Comparison of ENCODE assay signal across 18 mouse cellular contexts in genomic region chr6:37735962-37736297, GRCm38 (mm10).
DNase-seq lines count a peak whose midpoint lies in the region; ATAC-seq lines count a peak whose summit lies in the region.
"Had no signal": no experiment of that assay in that cellular context is flagged by ENCODE, and none has a peak within 500 bp of the region (broad histone marks: within the 10 kb centered on the region; RNA-seq: fewer than 3 reads in every experiment).

No protein-coding gene starts in this region.

- H3K4me3 ChIP-seq in kidney, embryonic 14.5 days (ENCODE audit: low read length), result no peak overlapping the region
- H3K4me3 ChIP-seq in heart, embryonic 14.5 days (ENCODE audit: control insufficient read depth in 1 of 2, insufficient read depth in 1 of 2, low read depth in 1 of 2, low read length in 2 of 2), result no peak overlapping the region
- H3K4me3 ChIP-seq in forebrain, embryonic 13.5 days, result no peak overlapping the region
- H3K4me3 ChIP-seq: embryonic facial prominence, embryonic 12.5 days; lung, embryonic 15.5 days had no signal

- H3K27ac ChIP-seq in kidney, embryonic 14.5 days (ENCODE audit: low read depth, low read length), result no peak overlapping the region
- peak overlapping the region; percentile 3 to 53; a peak in 2 of 4 replicates for H3K27ac ChIP-seq in heart, embryonic 14.5 days (replicated peaks in 1 of 2; ENCODE audit: control insufficient read depth in 1 of 2, insufficient read depth in 1 of 2, low read depth in 2 of 2, low read length in 2 of 2)
- H3K27ac ChIP-seq in forebrain, embryonic 13.5 days, result no peak overlapping the region
- H3K27ac ChIP-seq: embryonic facial prominence, embryonic 12.5 days; lung, embryonic 15.5 days had no signal

- 65% methylated on average over 4 of the region's 4 CpGs for WGBS in kidney, embryonic 14.5 days
- 66% methylated on average over 4 of the region's 4 CpGs for WGBS in heart, embryonic 14.5 days
- 68% methylated on average over 4 of the region's 4 CpGs for WGBS in forebrain, embryonic 13.5 days

- H3K9me3 ChIP-seq in kidney, embryonic 14.5 days (ENCODE audit: control insufficient read depth, low read length), result no peaks in the 10 kb centered on the region
- no peaks in the 10 kb centered on the region; the same call in 1 of the 2 replicates for H3K9me3 ChIP-seq in heart, embryonic 14.5 days (ENCODE audit: control insufficient read depth, low read length)
- H3K9me3 ChIP-seq in forebrain, embryonic 13.5 days (replicated peaks), result 0 out of 2 replicates have a peak, but pooled peaks cover 5% of the 10 kb centered on the region
- H3K9me3 ChIP-seq: lung, embryonic 15.5 days had no signal

- no peak overlapping the region for H3K4me2 ChIP-seq in kidney, embryonic 14.5 days (replicated peaks; ENCODE audit: low read depth, low read length)
- no peak overlapping the region for H3K4me2 ChIP-seq in heart, embryonic 14.5 days (ENCODE audit: low read length)
- H3K4me2 ChIP-seq in forebrain, embryonic 13.5 days, result no peak overlapping the region
- H3K4me2 ChIP-seq: embryonic facial prominence, embryonic 12.5 days; lung, embryonic 15.5 days had no signal

- peak; percentile 33 for DNase-seq in adrenal gland, adult 2 months
- no peak for DNase-seq in adrenal gland, adult 8-10 months
- peak; percentile 54 for DNase-seq in kidney, adult 9 months
- DNase-seq in kidney, postnatal 14 days, result peak; percentile 66
- no peak for DNase-seq in embryo, embryonic 11 days
- DNase-seq: adrenal gland, postnatal 25 days; cerebellum, adult 2 months; gastrocnemius, postnatal 10 days; left cerebral cortex, postnatal 4 days; retina, postnatal 1 day; right cerebral cortex, postnatal 4 days had no signal

- no peak overlapping the region for H3K9ac ChIP-seq in kidney, embryonic 14.5 days (ENCODE audit: low read depth, low read length)
- no peak overlapping the region for H3K9ac ChIP-seq in heart, embryonic 14.5 days (ENCODE audit: low read length)
- H3K9ac ChIP-seq in forebrain, embryonic 13.5 days, result no peak overlapping the region
- H3K9ac ChIP-seq: embryonic facial prominence, embryonic 12.5 days; lung, embryonic 15.5 days had no signal

- no peaks in the 10 kb centered on the region for H3K27me3 ChIP-seq in kidney, embryonic 14.5 days (ENCODE audit: control insufficient read depth, insufficient read depth, low read length)
- no peaks in the 10 kb centered on the region for H3K27me3 ChIP-seq in heart, embryonic 14.5 days (ENCODE audit: control insufficient read depth, insufficient read depth, low read length)
- H3K27me3 ChIP-seq in forebrain, embryonic 13.5 days, result no peaks in the 10 kb centered on the region
- H3K27me3 ChIP-seq: embryonic facial prominence, embryonic 12.5 days; lung, embryonic 15.5 days had no signal

- H3K36me3 ChIP-seq in kidney, embryonic 14.5 days (ENCODE audit: control insufficient read depth, insufficient read depth, low read length), result no peaks in the 10 kb centered on the region
- no peaks in the 10 kb centered on the region for H3K36me3 ChIP-seq in heart, embryonic 14.5 days (ENCODE audit: control insufficient read depth, insufficient read depth, low read length)
- H3K36me3 ChIP-seq in forebrain, embryonic 13.5 days (ENCODE audit: poor library complexity, severe bottlenecking), result no peaks in the 10 kb centered on the region
- H3K36me3 ChIP-seq: embryonic facial prominence, embryonic 12.5 days; lung, embryonic 15.5 days had no signal

- ATAC-seq in kidney, embryonic 14.5 days (ENCODE audit: low FRiP score, low TSS enrichment), result no peak
- ATAC-seq in heart, embryonic 14.5 days (ENCODE audit: insufficient number of reproducible peaks, insufficient read depth, low FRiP score, low read depth), result no peak
- ATAC-seq in forebrain, embryonic 13.5 days, result no peak
- ATAC-seq: forebrain, embryonic 16.5 days; midbrain, embryonic 16.5 days had no signal

- peaks cover 4% of the 10 kb centered on the region; the same call in 1 of the 2 replicates for H3K4me1 ChIP-seq in kidney, embryonic 14.5 days (ENCODE audit: control insufficient read depth, insufficient read depth, low read length)
- no peaks in the 10 kb centered on the region; a peak in 1 of 4 replicates for H3K4me1 ChIP-seq in heart, embryonic 14.5 days (ENCODE audit: control insufficient read depth in 2 of 2, insufficient read depth in 2 of 2, low read length in 2 of 2)
- H3K4me1 ChIP-seq in forebrain, embryonic 13.5 days, result no peaks in the 10 kb centered on the region
- H3K4me1 ChIP-seq: embryonic facial prominence, embryonic 12.5 days; lung, embryonic 15.5 days had no signal

Comparison
In these comparisons a context has a peak if more than half of its experiments do, and no peak if none do; other contexts are left out.
1. DNase-seq: peak in adrenal gland, adult 2 months (single experiment), kidney, adult 9 months (single experiment) and kidney, postnatal 14 days (single experiment); none in adrenal gland, adult 8-10 months (single experiment) and embryo, embryonic 11 days (single experiment).
2. H3K27ac ChIP-seq: peak in heart, embryonic 14.5 days (2 of 2); none in kidney, embryonic 14.5 days (single experiment) and forebrain, embryonic 13.5 days (single experiment).